Mouse (Mus musculus) brain, embryonic 14.5 days (tissue): ENCODE results near the gene Oas3.

Experiments used
- CTCF ChIP-seq: fragments of 200-500 bp; IDR thresholded peaks from 2 replicates; pipeline ENCODE4 v1.5.1; 2012; ENCODE audit warnings: inconsistent platforms, mild to moderate bottlenecking, moderate library complexity, borderline replicate concordance; ENCODE audit not compliant: insufficient read depth, insufficient read length; ENCODE audit errors: extremely low read depth
- POLR2A ChIP-seq: fragments of 200-500 bp; IDR thresholded peaks from 2 replicates; pipeline ENCODE4 v1.6.1; 2012; ENCODE audit warnings: mild to moderate bottlenecking, inconsistent platforms, borderline replicate concordance; ENCODE audit not compliant: poor library complexity, insufficient read depth, insufficient read length, severe bottlenecking; ENCODE audit errors: extremely low read depth

DNA sequence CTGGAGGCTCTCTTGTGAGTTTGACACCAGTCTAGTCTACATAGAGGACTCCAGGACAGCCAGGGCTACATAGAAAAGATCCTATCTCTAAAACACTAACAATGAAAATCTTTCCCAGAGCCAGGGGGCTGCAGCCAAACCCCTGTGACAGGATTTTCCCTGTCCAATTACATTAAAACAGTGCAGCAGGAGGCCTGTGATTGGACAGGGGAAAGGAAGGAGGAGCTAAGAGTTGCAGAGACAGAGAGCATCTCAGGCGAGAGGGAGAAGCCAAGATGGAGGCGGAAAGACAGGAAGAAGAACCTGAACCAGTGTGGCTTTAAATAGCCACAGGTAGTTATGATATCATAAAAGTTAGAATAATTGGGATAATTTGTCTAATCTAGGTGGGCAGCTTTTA is 5.0 kb upstream of the Oas3 start:
- no peak for TF ChIP-seq CTCF
- TF ChIP-seq POLR2A, result no peak
